Mouse (Mus musculus): ENCODE results near the gene Atxn1. TPM values are rescaled to one million over a fixed set of nuclear protein-coding genes. Genes with fewer than 3 reads are reported as not detected.

Gene Atxn1
- polyA plus RNA-seq, 1 experiment from 2014 or later = 9.0 TPM

GRCm38 (mm10) chr13:45603636-45604035 lies 361.2 kb downstream of the Atxn1 start:
- Histone ChIP-seq H3K36me3 (replicated peaks) (no peaks in the 10 kb centered on the region), H3K27me3 (replicated peaks) (no peaks in the 10 kb centered on the region), H3K4me1 (peaks cover 13% of the 10 kb centered on the region), H3K9me3 (no peaks in the 10 kb centered on the region), H3K4me2 (no peak overlapping the region), H3K9ac (no peak overlapping the region), H3K4me3 (no peak overlapping the region), H3K27ac (no peak overlapping the region)
- no peak for ATAC-seq (replicated peaks)
- WGBS = 89% methylated on average over 6 of the region's 6 CpGs

DNA sequence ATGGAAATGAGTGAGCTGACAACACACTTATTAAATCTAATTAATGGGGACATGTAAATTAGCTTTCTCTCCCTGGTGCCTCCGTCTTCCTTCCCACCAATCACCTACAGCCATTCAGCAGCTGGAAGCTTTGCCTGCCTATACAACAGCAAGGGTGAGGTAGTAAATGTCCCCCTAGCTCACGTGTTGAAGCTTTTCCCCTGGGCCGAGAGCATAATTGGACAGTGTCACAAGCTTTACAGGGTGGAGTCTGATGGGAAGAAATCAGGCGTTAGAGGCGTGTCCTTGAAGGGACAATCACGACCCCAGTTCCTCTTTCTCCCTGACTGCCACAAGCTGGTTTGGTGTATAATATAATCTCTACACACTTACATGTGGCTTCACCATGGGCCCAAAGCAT lies 364.4 kb downstream of the Atxn1 start:
- H3K4me2 ChIP-seq = no peak overlapping the region
- no peaks in the 10 kb centered on the region for H3K36me3 ChIP-seq (replicated peaks)
- H3K4me3 ChIP-seq = no peak overlapping the region
- ATAC-seq (replicated peaks) = 0 out of 2 replicates have a peak, but pooled peaks have one; percentile 50
- H3K27ac ChIP-seq = peak overlapping the region; percentile 60
- H3K9me3 ChIP-seq = no peaks in the 10 kb centered on the region
- H3K4me1 ChIP-seq = peaks cover 9% of the 10 kb centered on the region
- H3K9ac ChIP-seq = no peak overlapping the region
- 28% methylated on average over 6 of the region's 6 CpGs for WGBS
- H3K27me3 ChIP-seq (replicated peaks) = no peaks in the 10 kb centered on the region

DNA sequence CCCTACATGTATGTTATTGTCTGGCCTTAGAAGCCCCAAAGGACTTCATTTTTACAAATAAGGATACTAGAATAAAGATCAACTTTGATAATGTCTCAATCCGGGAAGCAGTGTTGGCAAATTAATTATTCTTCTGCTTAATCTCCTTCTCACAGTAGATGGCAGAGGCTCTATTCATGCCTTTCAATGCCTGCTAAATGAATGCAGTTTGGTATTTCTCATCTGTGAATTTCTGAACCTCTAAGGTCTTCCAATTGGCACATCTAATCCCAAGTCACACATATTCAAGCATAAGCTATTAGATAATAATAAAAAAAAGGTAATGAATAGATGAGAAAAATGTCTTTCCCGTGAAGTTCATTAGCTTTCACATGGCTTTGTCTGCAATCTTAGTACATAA lies 365.0 kb downstream of the Atxn1 start:
- H3K9ac ChIP-seq = no peak overlapping the region
- no peak overlapping the region for H3K4me2 ChIP-seq
- H3K27ac ChIP-seq = 0 out of 2 replicates have a peak overlapping the region, but pooled peaks have one; percentile 60
- no peaks in the 10 kb centered on the region for H3K27me3 ChIP-seq (replicated peaks)
- H3K4me1 ChIP-seq = peaks cover 13% of the 10 kb centered on the region
- H3K9me3 ChIP-seq = no peaks in the 10 kb centered on the region
- no peak overlapping the region for H3K4me3 ChIP-seq
- ATAC-seq (replicated peaks) = no peak
- no peaks in the 10 kb centered on the region for H3K36me3 ChIP-seq (replicated peaks)
- WGBS = 27% methylated on average over 2 of the region's 2 CpGs

- no peak for ATAC-seq (replicated peaks)
- Histone ChIP-seq H3K4me3 (no peak overlapping the region), H3K9me3 (no peaks in the 10 kb centered on the region), H3K4me2 (no peak overlapping the region), H3K27ac (no peak overlapping the region), H3K4me1 (peaks cover 7% of the 10 kb centered on the region), H3K36me3 (replicated peaks) (no peaks in the 10 kb centered on the region), H3K27me3 (replicated peaks) (no peaks in the 10 kb centered on the region), H3K9ac (no peak overlapping the region)
- WGBS = 71% methylated on average over 7 of the region's 7 CpGs
These were observed 369.4 kb downstream of the Atxn1 start for GRCm38 (mm10) chr13:45595416-45595815.

DNA sequence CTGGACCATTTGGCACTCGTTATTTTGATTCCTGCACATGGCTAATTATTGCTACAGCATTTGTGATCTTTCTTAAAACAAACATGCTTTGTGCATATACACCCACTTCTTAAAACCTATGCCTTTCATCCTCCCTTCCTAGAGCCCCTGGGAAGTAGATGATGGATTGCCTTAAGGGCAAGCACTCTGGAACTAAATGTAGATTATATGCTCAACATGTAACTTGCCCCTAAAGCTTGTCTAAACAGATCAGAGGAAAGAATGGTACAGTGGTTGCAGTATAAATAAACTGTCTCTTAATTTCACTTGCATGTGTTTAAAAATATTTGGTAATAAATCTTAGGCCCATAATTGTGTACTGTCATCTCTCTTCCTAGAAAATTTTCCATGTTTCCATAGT lies 370.9 kb downstream of the Atxn1 start:
- Histone ChIP-seq H3K9ac (no peak overlapping the region), H3K4me1 (peaks cover 4% of the 10 kb centered on the region; the same call in 1 of the 2 replicates), H3K27ac (no peak overlapping the region), H3K27me3 (replicated peaks) (no peaks in the 10 kb centered on the region), H3K9me3 (no peaks in the 10 kb centered on the region), H3K36me3 (replicated peaks) (no peaks in the 10 kb centered on the region), H3K4me3 (no peak overlapping the region), H3K4me2 (no peak overlapping the region)
- no peak for ATAC-seq (replicated peaks)
- 69% methylated on average over 1 of the region's 1 CpGs for WGBS

DNA sequence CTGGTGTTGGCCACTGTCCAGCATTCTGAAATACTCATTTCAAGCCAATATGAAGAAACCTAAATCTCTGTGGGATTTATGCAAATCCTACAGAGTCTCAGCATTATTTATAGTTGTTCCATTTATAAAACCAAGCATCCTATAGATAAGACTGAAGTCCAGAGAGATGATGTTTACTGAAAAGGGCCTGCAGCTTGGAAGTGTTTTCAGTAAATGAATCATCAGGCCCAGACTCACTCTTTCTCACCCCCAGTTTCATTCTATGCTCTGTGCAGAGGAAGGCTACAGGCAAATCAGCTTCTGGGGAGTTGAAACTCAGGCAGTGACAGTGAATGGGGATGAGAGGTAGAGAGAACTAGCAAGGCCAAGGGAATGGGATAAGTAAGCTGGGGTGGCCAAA lies 373.9 kb downstream of the Atxn1 start:
- Histone ChIP-seq H3K27ac (no peak overlapping the region), H3K4me2 (no peak overlapping the region), H3K4me3 (no peak overlapping the region), H3K9ac (no peak overlapping the region), H3K36me3 (replicated peaks) (no peaks in the 10 kb centered on the region), H3K27me3 (replicated peaks) (no peaks in the 10 kb centered on the region), H3K4me1 (peaks cover 4% of the 10 kb centered on the region; the same call in 1 of the 2 replicates), H3K9me3 (no peaks in the 10 kb centered on the region)
- no peak for ATAC-seq (replicated peaks)

GRCm38 (mm10) chr13:45583061-45583460 lies 381.7 kb downstream of the Atxn1 start:
- no peaks in the 10 kb centered on the region for H3K36me3 ChIP-seq (replicated peaks)
- H3K9ac ChIP-seq = no peak overlapping the region
- no peak for ATAC-seq (replicated peaks)
- no peak overlapping the region for H3K4me3 ChIP-seq
- H3K4me1 ChIP-seq = 0 out of 2 replicates have a peak, but pooled peaks cover 2% of the 10 kb centered on the region
- H3K9me3 ChIP-seq = no peaks in the 10 kb centered on the region
- H3K27me3 ChIP-seq (replicated peaks) = no peaks in the 10 kb centered on the region
- H3K27ac ChIP-seq = peak overlapping the region; percentile 36; the same call in 1 of the 2 replicates
- no peak overlapping the region for H3K4me2 ChIP-seq
- 87% methylated on average over 5 of the region's 5 CpGs for WGBS

DNA sequence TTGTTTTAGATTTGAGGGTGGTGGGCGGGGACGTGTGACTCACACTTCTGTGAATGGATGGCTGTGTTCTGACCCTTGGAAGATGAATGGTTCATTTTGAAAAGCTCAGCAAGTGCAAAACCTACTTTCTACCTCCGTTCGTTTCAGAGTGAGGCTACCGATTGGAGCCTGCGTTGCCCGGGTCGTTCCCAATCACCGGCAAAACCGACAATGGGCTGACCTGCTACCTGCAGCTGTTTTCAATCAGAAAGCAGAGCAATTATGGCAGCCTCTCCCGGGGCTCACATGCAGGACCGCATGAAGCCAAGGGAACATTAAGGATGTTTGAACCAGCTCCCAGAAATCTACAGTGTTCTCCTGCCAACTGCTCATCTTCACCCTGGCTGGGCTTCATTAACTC lies 382.5 kb downstream of the Atxn1 start:
- no peak for ATAC-seq (replicated peaks)
- H3K4me3 ChIP-seq = no peak overlapping the region
- 80% methylated on average over 12 of the region's 12 CpGs for WGBS
- no peak overlapping the region for H3K9ac ChIP-seq
- peak overlapping the region; percentile 36; the same call in 1 of the 2 replicates for H3K27ac ChIP-seq
- no peak overlapping the region for H3K4me2 ChIP-seq
- no peaks in the 10 kb centered on the region for H3K9me3 ChIP-seq
- 0 out of 2 replicates have a peak, but pooled peaks cover 2% of the 10 kb centered on the region for H3K4me1 ChIP-seq
- no peaks in the 10 kb centered on the region for H3K27me3 ChIP-seq (replicated peaks)
- H3K36me3 ChIP-seq (replicated peaks) = no peaks in the 10 kb centered on the region

DNA sequence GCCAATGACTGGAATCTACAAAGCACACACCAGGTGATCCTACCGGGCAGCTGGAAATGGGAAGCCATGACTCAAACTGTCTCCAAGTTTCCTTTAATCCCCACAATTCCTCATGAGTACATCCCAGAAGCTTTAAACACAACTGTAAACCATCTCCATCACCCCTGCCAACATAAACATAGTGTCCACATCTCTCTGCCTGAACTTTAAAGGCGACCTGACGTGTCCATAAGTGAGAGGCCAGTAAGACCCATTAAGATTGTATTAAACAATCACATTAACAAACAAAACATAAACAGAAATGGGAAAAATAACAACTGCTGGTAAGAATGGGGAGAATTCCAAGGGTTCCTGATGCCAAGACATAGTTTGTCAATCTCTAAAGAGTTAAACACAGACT lies 385.1 kb downstream of the Atxn1 start:
- ATAC-seq (replicated peaks) = no peak
- Histone ChIP-seq H3K4me3 (no peak overlapping the region), H3K36me3 (replicated peaks) (no peaks in the 10 kb centered on the region), H3K27me3 (replicated peaks) (no peaks in the 10 kb centered on the region), H3K9me3 (no peaks in the 10 kb centered on the region), H3K4me2 (no peak overlapping the region), H3K9ac (no peak overlapping the region), H3K4me1 (peaks cover 7% of the 10 kb centered on the region; the same call in 1 of the 2 replicates), H3K27ac (no peak overlapping the region)
- 86% methylated on average over 3 of the region's 3 CpGs for WGBS

GRCm38 (mm10) chr13:45577784-45578183 lies 387.0 kb downstream of the Atxn1 start:
- no peak overlapping the region for H3K27ac ChIP-seq
- no peak overlapping the region for H3K9ac ChIP-seq
- no peak overlapping the region for H3K4me2 ChIP-seq
- no peak for ATAC-seq (replicated peaks)
- no peaks in the 10 kb centered on the region for H3K36me3 ChIP-seq (replicated peaks)
- H3K27me3 ChIP-seq (replicated peaks) = no peaks in the 10 kb centered on the region
- no peaks in the 10 kb centered on the region for H3K9me3 ChIP-seq
- peaks cover 7% of the 10 kb centered on the region; the same call in 1 of the 2 replicates for H3K4me1 ChIP-seq
- H3K4me3 ChIP-seq = no peak overlapping the region
- 57% methylated on average over 2 of the region's 2 CpGs for WGBS

GRCm38 (mm10) chr13:45577366-45577765 lies 387.4 kb downstream of the Atxn1 start:
- no peak for ATAC-seq (replicated peaks)
- Histone ChIP-seq H3K27ac (no peak overlapping the region), H3K36me3 (replicated peaks) (no peaks in the 10 kb centered on the region), H3K4me1 (peaks cover 9% of the 10 kb centered on the region), H3K4me2 (no peak overlapping the region), H3K9me3 (no peaks in the 10 kb centered on the region), H3K27me3 (replicated peaks) (no peaks in the 10 kb centered on the region), H3K4me3 (no peak overlapping the region), H3K9ac (no peak overlapping the region)
- 63% methylated on average over 5 of the region's 5 CpGs for WGBS

DNA sequence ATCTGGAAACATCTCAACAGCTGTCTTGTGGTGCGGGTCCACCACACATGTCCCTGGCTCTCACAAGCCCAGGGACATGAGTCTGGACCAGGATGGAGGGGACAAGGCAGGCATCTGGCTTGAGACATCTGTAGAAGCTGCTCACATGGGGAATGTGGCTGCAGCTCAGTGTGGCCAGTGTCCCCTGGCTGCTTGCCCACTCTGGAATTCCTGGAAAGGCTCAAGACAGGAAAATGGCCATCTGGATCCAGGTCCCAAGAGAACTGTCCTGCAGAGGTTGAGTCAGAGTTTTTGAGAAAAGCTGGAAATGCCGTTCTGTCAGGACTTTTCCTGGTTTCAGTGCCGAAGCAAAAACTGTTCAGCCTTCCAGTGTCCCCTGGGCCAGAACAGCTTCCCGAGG lies 388.6 kb downstream of the Atxn1 start:
- 81% methylated on average over 4 of the region's 4 CpGs for WGBS
- H3K27ac ChIP-seq = no peak overlapping the region
- no peak for ATAC-seq (replicated peaks)

DNA sequence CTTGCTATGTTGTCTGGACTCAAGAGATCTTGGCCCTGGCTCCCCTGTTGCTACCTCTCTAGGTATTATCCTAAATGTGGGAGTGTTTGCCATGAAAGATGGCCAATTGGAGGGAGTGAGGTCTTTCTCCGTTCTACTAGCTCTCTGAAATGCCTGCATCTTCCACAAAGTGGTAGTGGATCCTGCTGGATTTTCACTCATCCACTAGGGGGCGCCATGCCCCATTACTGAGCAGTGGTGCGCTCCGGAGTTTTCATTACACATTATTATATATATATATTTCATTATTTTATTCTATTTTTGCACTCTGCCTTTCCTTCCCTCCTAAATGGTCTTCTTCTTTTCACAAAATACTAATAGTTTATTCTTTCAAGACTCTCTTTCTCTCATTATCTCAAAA lies 392.0 kb downstream of the Atxn1 start:
- ATAC-seq (replicated peaks) = no peak; the same call in 1 of the 2 replicates
- Histone ChIP-seq H3K36me3 (replicated peaks) (no peaks in the 10 kb centered on the region), H3K9me3 (no peaks in the 10 kb centered on the region), H3K27me3 (replicated peaks) (no peaks in the 10 kb centered on the region), H3K4me1 (peaks cover 17% of the 10 kb centered on the region), H3K9ac (no peak overlapping the region), H3K4me2 (no peak overlapping the region), H3K27ac (peak overlapping the region; percentile 64; the same call in 1 of the 2 replicates), H3K4me3 (no peak overlapping the region)
- WGBS = 36% methylated on average over 4 of the region's 4 CpGs

More for the DNA sequence above, 388.6 kb downstream of the Atxn1 start:
- Histone ChIP-seq H3K27me3 (replicated peaks) (no peaks in the 10 kb centered on the region), H3K36me3 (replicated peaks) (no peaks in the 10 kb centered on the region), H3K4me1 (peaks cover 17% of the 10 kb centered on the region), H3K9ac (no peak overlapping the region), H3K9me3 (no peaks in the 10 kb centered on the region), H3K4me3 (no peak overlapping the region), H3K4me2 (no peak overlapping the region)

Data from midbrain, embryonic 15.5 days (tissue).